Mouse (Mus musculus) fat pad, adult 2 months (tissue): ENCODE results near the gene Ccin.

Experiments
- DNase-seq: peaks from one replicate; pipeline ENCODE4 v3.0.0-alpha.2; 2011; ENCODE audit warnings: low read depth, low spot score; ENCODE audit errors: extremely low read depth

Gene Ccin

DNA sequence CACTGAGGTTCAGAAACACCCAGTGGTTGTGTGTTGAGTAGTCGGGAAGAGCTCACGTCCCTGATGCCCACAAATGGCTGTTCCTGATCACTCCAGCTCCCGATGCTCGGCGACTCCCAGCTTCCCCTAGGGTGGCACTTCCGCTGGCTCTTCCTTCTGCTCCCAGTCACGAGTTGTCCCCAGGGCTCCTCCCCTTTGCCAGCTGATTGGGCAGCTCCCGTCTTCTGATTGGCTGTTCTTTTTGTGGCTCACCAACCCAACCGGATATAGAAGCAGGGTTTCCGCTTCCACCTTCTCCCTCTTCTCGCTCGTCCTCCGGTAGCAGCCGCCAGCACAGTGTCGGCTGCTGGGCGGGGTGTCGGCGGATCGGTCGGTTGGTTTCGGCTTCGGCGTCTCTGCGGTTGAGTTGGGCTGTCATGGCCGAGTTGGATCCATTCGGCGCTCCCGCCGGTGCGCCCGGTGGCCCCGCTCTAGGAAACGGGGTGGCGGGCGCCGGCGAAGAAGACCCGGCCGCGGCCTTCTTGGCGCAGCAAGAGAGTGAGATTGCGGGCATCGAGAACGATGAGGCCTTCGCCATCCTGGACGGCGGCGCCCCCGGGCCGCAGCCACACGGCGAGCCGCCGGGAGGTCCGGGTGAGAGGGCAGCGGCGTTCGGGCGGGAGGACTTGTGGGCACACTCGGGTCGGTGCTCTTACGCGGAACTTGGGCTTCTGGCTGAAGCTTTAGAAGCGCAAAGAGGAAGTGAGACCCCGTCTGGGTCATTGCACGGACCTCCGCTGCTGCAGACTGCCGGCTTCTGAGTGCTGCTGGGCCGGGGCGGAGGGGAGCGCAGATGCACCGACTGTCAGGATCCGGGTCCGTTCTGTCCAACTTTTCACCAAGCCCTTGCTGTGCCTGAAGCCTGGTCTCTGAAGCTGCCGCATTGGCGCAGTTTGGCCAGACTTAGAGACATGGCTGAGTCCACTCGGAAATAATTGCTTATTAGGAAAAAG, 29.4 kb downstream of the Ccin start:
- DNase-seq = peak; percentile 69

DNA sequence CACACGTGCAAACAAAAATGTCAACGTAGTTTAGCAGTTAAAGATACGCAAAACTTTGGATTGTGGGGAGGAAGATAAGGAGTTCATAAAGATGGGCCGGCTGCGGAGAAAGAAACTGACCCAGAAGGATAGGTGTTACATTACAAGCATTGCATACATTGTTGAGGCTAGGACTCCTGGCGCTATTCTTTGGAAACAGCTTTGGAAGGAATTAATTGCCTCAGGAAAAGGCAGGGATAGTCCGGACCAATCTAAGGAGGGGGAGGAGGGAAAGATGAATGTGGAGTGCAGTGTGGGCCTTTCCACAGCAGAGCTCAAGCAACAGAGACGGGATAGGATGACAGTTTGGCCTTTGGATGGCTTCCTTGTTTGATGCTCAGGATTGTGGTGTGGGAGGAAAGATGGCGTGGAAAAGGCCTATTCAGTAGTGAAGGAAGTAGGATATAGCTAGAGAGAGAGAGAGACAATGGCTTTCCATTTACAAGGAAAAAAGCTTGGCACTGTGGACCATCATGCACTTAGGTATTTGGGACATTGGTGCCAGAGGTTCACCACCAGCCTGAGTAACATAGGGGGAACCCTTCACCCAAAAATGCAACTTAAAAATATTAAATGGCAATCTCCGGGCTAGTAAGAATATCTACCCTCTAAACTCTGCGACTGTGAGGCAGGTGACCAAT, 30.2 kb downstream of the Ccin start:
- DNase-seq = no peak

DNA sequence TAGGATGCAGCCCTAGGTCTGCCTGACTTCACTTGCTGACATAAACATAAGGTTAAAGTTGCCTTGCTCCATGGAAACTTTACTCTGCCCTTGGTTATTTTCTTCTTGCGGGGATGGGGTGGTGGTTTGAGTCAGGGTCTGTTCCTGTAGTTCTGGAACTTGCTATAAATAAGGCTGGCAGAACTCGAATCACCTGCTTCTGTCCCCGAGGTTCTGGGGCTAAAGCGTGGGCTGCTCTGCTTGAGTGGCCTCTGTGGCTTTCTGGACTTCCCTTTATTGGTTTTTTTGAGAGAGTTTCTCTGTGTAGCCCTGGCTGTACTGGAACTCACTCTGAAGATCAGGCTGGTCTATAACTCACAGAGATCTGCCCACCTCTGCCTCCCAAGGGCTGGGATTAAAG, 32.8 kb downstream of the Ccin start:
- DNase-seq = no peak

DNA sequence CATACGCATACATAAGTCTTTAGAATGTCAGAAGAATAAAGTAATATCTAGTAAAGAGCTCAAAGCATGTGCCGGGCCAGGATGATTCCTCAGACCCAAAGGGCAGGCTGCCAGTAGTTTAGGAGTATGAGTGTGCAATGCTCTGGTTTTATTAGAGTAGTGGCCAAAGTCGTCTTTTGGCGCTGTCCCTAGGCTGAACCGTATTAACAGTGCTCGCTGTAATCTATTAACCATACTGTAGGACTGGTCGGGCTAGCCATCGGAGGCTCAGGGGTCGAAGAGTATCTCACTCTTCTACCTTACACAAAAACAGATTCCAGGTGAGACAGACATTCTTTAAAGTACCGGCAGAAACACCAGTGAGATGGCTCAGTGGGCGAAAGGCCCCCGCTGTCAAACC, 33.5 kb downstream of the Ccin start:
- DNase-seq = no peak

DNA sequence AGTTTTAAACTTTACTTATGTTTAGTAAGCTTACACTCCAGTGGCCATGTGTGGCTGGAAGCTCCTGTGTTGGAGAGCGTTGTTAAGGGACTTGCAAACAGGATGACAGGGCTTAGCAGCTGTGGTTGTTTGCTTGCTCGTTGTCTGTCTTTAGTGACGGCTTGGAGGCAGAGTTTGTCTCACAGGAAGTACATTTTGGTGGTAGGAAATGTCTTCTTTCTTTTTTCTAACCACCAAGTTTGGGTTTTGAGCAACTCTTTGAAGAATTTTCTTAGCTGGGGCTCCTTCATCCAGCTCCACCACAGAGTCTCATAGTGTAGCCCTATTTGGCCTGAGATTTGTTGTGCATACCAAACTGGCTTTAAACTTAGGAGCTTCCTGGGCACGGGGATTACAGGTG, 39.0 kb downstream of the Ccin start:
- no peak for DNase-seq

DNA sequence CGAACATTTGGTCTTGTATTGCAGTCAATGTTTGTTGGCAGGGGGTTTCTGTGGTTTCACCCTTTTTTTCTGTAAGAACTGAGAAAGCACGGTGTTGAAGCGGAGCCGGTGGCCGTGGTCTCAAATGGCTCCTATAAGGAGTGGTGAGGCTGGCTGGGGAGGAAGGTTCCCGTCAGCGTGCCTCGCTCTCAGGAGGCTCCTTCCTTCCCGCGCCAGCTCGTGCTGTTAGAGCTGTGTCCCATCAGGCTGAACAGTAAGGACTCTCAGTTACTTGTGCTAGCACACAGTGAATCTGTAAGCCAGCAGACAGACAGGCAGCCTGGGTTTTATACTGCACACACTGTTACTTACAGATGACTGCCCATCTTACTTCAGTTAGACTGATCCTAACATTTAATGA, 39.5 kb downstream of the Ccin start:
- no peak for DNase-seq

DNA sequence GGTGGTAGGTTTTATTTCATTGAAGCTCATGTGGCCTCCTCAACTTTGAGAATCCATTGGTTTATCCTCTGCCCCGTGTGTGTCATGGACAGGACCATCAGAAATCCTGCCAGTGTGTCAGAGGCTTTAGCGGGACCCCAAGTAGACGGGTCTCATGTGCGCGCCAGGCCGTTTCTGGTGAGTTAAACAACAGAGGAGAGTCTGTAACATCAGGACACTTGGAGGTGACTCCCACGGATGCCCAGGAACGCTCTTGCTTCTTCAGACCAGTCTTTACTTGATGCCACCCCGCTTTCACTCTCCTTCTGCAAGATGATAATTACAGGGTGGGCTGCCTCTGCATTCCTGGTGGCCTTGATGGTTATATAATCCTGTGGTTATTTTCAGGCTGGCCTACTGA, 40.4 kb downstream of the Ccin start:
- DNase-seq = no peak

DNA sequence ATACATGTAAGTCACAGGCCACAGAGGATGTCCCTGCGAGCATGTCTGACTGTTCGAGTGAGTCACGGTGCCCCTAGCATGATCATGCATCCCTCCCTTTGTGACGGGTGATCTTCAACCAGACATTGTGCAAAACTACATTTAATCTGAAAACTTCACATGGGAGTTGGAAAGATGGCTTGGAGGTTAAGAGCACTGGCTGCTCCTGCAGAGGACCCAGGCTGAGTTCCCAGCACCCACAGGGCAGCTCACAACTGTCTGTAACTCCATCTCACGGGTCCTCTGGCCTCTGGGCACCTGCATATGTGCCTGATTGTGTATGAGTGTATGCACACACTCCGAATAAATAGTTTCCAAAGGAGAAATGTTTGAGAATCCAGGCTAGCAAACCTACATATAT, 41.0 kb downstream of the Ccin start:
- DNase-seq = no peak

DNA sequence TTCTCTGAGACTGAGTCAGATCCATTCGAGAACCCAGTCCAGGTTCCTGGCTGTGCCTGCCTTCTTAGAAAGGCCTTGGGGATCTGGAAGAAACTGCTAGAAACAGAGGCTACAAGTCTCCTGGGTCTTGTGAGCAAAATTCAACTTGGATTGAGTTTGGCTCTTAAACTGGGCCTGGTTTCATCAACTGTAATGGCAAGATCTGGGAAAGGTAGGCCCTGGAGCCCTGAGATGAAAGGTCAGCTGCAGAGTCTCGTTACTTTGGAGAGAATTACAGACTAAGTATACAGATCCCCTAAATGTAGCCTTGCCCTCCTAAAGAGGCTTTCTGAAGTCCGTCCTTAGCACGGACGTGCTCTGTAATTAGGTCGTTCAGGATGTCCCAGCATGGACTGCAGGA, 42.3 kb downstream of the Ccin start:
- no peak for DNase-seq

DNA sequence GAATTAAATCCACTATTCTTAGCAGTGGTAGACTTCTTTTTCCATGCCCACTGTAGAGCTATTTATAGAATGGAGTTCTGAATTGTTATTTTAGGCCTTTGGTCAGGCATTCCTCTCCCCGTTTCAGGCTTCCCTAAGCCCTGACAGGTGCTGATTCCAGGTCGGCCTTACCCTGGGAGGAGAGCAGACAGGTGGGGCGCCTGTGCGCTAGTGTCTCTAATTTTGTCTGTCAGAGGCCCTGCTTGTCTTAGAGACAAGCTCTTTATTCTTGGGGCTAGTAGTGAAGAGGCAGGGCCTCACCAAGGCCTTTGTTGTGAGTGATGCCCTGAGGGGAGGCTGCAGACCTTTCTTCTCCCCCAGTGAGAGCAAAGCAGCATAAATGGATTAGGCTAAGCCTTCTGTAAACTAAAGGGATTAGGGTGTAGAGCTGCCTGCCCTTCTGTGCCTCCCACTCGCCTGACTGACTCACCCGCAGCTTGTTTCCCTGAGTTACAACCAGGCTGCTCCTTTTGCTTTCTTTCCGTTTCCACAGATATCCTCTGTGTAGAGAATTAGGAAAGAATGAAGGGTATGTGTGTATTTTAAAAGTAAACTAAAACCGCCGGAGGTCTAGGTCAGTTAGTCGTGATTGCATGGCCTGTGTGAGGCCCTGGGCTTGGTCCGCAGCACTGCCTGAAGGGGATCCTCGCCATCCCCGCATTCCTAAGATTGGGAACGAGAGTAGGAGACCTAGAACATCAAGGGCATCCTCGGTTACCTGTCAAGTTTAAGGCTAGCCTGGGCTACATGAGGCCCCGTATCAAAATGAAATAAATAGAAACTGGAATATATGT, 45.2 kb downstream of the Ccin start:
- DNase-seq = no peak

DNA sequence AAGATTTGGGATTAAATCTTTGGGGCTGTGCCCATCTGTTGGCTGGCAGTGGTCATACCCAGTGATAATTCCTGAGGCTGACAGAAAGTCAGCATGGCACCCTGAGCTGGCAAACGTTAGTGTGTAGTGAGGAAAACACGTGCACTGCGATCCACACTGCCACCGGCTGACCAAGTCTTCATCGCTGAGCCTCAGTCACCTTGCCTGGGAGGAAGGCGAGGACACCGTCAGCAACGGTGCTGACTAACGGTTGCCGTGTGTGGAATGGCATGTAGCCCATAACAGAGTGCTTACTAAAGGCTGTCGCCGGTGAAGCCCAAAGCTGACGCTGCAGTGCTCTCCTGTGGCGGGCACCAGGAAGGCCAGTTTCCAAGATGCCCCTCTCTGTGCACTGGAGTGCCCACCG, 46.4 kb downstream of the Ccin start:
- no peak for DNase-seq

DNA sequence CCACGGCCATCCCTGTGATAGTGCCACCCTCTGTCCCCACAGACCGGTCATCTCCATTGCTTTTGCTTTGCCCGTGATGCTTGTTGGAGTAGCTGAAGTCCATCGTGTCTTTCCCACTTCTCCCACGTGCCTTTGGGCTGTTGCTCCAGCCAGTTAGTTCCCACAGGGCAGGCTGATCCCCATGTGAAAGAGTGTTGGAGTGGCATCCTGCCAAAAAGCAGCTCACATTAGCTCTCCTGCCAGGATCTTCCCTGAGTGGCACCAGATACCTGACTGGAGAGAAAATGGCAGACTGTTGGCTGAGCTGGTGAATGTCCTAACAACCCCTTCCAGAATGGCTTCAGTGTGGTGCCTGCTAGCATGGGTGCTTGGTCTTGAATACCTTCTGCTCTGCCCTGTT, 48.2 kb downstream of the Ccin start:
- no peak for DNase-seq
